Mouse (Mus musculus): ENCODE results near the gene Nxn. TPM values are rescaled to one million over a fixed set of nuclear protein-coding genes. Genes with fewer than 3 reads are reported as not detected.
A peak's percentile ranks its signal among the peaks of the same experiment; 100 is the strongest.

Gene Nxn
- total RNA-seq, 2 experiments from 2014 or later, result 11.1 to 13.0 TPM

DNA sequence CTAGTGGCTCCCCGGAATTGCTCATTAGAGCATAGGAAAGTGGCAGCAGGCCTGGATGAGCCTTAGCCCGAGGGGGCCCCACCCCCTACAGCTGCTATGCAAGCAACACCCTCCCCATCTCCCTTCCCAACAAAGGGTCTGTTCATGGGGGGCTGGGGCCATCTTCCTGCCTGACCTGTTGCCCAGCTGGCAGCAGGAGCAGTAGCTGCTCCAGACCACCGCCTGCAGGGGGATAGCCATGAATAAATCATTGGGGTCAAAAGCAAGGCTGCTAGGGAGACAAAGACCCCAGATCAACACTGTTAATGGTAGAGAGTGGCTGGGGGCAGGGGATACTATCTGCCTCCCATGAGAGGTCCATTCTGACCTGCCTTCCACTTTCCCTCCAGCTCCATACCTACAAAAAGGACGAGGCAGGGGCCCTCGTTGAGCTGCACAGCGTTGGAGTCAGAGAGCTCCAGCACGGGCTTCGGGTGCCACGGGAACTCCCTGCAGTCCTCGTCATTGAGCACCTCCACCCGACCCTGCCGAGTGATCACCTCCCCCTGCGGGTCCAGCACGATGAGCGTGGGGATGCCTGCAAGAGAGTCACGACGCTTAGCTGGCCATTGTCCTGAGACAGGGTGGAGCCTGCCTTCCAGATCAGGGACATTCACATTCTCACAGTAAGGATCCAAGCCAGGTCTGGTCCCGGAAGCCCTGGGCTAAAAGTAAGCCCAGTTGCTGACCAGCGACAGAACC, 136.2 kb downstream of the Nxn start:
- no peak for DNase-seq (ENCODE audit: low spot score in 2 of 2)

DNA sequence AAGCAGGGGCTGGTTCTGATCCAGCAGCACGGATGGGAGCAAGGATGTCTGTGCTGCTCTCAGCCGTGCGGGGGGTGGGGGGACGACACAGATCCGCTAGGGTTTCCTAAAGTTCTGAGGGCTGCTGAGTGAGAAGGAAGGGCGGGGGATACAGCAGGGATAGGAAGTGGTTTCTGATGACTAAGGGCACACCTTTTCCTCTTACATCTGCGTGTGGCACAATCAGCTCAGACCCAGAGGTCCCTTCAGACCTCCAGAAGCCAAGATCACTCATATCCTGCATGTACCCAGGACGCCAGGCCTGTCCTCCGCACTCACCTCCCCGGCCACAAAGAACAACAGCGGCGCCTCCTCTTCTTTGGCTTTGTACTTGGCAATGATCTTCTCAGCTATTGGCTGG, 137.7 kb downstream of the Nxn start:
- DNase-seq (ENCODE audit: low spot score in 2 of 2), result no peak

DNA sequence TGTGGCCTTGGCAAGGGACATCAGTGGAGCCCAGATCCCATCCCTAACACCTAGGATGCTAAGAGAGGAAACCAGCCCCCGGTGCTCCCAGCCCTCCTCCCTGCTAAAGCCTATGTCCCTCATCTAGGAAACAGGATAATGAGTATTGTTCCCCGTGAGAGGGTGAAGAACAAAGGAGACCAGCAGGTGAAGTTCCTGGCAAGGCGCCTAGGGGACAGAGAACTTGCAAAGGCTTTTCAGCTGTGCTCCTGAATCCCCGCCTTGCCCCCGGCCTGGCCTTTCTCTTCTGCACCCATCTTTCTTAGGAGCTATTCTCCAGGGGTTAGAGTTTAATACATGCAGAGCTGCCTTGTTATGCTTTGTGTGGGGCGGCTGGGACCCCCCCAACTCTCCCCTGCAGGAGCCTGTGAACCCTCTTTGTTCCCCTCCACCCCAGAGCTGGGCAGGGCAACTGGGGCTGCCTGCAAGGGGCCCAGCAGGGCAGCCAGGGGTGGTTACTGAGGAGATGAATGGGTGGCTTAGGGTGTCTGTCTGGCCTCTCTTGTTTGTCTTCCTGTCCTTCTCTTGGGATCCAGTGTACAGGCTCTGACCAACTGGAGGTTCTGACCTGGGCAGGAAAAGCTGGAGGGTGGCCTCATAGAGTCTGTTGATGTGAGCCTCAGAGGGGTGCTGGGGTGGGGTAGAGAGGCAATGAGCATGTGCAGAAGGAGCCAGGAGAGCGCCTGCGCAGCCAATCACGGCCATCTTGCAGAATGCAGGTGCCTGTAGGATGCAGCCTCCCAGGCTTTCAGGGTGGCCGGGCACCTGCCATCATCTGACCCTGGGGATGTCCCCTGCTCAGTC, 138.5 kb downstream of the Nxn start:
- DNase-seq (ENCODE audit: low spot score in 2 of 2), result no peak

DNA sequence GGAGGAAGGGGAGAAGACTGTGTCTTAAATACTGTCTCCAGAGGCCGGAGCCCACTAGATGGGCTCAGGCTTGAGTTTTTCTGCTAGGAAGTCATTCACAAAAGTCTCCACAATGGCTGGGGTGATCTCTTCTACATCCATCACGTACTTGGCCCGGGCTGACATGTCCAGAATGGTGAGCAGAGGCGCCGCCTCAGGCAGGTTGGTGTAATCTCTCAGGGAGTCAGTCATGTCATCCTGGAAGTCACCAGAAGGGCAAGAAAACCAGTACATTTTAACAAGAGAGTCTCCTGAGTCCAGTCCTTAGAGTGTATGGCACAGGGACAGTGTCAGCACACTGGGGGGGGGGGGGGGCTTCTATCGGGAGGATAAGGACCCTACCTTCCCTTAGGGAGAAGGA, 140.4 kb downstream of the Nxn start:
- no peak for DNase-seq (ENCODE audit: low spot score in 2 of 2)

GRCm38 (mm10) chr11:76257386-76257785, 141.6 kb downstream of the Nxn start:
- DNase-seq (ENCODE audit: low spot score in 2 of 2), result no peak

DNA sequence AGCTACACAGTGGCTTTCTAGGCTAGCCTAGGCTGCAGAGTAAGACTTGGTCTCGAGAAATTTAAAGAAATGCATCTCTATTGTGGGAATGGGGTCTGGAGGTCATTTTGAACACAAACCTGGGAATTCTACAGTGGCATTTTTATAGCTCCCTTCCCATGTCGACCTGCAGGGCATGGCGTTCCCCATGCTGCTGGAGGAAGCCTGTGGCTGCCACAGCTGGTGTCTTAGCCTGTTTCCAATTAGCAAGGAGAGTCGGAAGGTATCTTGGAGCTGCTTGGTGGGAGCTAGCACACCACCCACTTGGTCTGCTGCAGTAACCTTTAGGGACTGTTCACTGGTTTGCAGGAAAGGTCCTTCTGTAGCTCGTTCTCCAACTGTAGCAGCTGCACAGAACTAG, 142.8 kb downstream of the Nxn start:
- DNase-seq (ENCODE audit: low spot score in 2 of 2), result peak in 1 of 2 experiments; percentile 9

DNA sequence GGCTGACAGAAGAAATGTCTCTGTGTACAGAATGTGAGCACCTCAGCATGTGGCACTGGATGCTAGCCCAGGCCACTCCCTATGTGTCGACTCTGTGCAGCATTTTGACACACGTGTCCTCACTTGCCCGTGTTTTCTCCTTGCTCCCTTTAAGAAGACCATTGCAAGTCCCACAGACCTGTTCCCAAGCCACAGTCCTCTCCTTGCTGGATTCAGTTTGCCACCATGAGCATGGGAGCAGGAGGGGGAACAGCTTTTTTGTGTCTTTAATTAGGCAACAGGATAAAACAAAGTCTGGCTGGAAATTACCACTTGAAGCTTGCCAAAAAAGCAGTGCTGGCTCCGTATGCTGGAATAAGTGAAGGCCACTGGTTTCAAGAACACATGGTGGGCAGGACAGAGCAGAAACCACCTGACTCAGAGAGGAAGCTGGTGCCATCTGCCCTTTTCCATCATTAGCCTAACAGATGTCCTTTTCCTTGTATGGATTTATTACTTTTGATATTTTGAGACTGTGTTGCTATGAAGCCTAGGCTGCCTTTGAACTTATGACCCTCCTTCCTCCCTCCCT, 143.4 kb downstream of the Nxn start:
- DNase-seq (ENCODE audit: low spot score in 2 of 2), result peak; percentile 32 to 35

GRCm38 (mm10) chr11:76253918-76254264, 145.0 kb downstream of the Nxn start:
- peak in 1 of 2 experiments; percentile 17 for DNase-seq (ENCODE audit: low spot score in 2 of 2)

GRCm38 (mm10) chr11:76253145-76253917, 145.6 kb downstream of the Nxn start:
- DNase-seq (ENCODE audit: low spot score in 2 of 2), result peak; percentile 94 to 95

GRCm38 (mm10) chr11:76252036-76252435, 146.9 kb downstream of the Nxn start:
- DNase-seq (ENCODE audit: low spot score in 2 of 2), result peak in 1 of 2 experiments; percentile 25

- no peak for DNase-seq (ENCODE audit: low spot score in 2 of 2)
These were observed 151.7 kb downstream of the Nxn start for GRCm38 (mm10) chr11:76247239-76247638.

DNA sequence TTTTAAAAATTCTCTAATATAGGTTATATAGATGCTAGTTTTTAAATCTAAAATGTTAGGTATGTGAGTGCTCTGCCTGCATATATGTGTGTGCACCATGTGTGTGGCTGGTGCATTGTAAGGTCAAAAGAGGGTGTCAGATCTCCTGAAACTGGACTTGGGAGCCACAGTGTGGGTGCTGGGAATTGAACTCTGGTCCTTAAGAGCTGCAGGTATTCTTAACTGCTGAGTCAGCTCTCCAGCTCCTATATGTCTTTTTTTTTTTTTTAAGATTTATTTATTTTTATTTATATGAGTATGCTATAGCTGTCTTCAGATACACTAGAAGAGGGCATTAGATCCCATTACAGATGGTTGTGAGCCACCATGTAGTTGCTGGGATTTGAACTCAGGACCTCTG, 152.5 kb downstream of the Nxn start:
- DNase-seq (ENCODE audit: low spot score in 2 of 2), result no peak

DNA sequence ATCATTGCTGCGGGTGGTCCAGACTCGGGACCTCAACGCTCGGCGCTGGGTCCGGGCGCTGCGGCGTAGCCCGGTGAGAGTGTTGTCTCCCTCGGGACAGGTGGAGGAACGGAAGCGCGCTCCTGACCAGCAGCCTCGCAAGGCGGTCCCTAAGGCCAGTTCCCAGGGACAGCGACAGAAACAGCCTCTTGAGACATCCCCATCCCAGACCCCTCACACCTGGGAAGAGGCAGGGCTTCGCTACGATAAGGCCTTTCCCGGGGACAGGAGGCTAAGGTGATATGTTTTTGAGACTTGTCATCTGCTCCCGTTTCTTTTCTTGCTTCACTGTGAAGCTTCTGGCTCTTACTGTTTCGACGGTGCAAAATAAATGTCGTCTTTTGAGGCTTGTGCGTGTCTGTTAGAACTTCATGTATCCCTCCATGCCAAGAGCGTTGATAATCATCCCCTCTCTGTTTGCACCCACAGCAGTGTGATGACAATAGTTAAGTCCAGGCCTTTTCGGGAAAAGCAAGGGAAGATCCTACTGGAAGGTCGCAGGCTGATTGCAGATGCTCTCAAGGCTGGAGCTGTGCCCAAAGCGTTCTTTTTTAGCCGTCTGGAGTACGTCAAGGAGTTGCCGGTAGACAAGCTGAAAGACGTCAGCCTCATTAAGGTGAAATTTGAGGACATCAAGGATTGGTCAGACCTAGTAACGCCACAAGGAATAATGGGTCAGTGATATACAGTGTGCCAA, 155.0 kb downstream of the Nxn start:
- DNase-seq (ENCODE audit: low spot score in 2 of 2), result no peak

GRCm38 (mm10) chr11:76242901-76243810, 155.8 kb downstream of the Nxn start, which contains the start of the genes Mrm3 and Glod4:
Gene Mrm3, plus strand, starts transcription at chr11:76243715.
Gene Glod4, minus strand, starts transcription at chr11:76243725.
- DNase-seq (ENCODE audit: low spot score in 2 of 2), result peak; percentile 94 to 96

- DNase-seq (ENCODE audit: low spot score in 2 of 2), result no peak
These were observed 159.2 kb downstream of the Nxn start for GRCm38 (mm10) chr11:76239750-76240149.

- no peak for DNase-seq (ENCODE audit: low spot score in 2 of 2)
These were observed 162.8 kb downstream of the Nxn start for GRCm38 (mm10) chr11:76236136-76236535.

DNA sequence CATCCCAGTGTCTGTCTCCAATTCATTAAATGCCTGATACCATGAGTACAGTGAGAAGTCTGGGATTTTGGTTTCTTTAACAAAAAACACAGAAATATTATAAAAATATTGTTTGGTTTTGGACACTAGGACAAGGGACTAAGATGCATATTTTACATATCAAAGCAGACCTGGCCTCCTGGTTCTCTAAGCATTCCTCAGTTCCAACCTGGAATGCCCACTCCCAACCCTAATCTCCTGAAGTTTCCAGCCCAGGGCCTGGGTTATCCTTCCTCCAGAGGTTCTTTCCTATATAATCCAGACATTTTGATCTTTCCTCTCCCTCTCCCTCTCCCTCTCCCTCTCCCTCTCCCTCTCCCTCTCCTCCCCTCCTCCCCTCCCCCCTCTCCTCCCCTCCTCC, 173.9 kb downstream of the Nxn start:
- no peak for DNase-seq (ENCODE audit: low spot score in 2 of 2)

DNA sequence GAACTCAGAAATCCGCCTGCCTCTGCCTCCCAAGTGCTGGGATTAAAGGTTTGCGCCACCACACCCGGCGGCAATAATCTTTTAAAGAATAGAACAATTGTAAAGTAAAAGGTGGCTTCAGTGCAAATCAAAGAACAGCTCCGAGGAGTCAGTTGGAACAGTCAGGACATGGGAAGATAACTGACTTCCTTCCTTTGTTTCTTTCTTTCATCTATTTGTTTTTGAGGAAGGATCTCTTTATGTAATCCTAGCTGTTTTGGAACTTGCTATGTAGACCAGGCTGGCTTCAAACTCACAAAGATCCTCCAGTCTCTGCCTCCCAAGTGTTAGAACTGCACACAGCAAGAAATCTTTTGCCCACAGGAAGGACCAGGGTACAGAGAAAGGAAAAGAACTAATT, 174.3 kb downstream of the Nxn start:
- no peak for DNase-seq (ENCODE audit: low spot score in 2 of 2)

DNA sequence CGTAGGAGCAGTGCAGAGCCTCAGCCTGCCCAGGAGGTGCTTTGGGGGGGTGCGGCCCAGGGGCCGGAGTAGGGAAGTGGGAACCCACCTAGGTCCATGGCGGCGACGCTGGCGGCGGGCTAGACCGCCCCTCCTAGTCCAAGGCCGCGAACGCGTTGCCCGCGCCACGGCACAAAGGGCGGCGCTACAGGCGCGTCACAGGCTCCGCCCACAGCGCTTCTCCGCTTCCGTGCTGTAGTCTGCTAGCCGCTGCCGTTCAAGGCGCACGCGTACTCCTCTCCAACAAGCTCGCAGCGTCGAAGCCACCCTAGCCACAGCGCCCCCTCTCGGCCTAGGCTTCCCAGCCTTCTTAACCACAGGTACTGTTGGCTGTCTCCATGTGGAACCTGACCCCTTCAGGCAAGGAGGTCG, 181.5 kb downstream of the Nxn start, which contains the start of the genes Dbil5 and Gemin4:
Gene Dbil5 (plus strand): TSS at position 219 of the 411 bp plus-strand sequence.
Gene Gemin4 (minus strand): TSS at position 275 of the 411 bp plus-strand sequence.
- DNase-seq (ENCODE audit: low spot score in 2 of 2), result peak; percentile 96 to 97
